Mouse (Mus musculus) megakaryocyte, embryonic 14.5 days (primary cell): ENCODE measurements around the gene Nisch. TPM values are rescaled to one million over a fixed set of nuclear protein-coding genes. Genes with fewer than 3 reads are reported as not detected.

Source experiments
- H3K27me3 ChIP-seq: replicated peaks from 2 replicates; pipeline ENCODE3; 2012; ENCODE audit warnings: inconsistent platforms
- H3K36me3 ChIP-seq: replicated peaks from 2 replicates; pipeline ENCODE3; 2012; ENCODE audit warnings: low read length, inconsistent platforms, mixed read lengths
- H3K4me1 ChIP-seq: 2 replicates; pipeline ENCODE4 v1.6.1; 2012; ENCODE audit warnings: inconsistent platforms
- H3K4me3 ChIP-seq: replicated peaks from 2 replicates; pipeline ENCODE3; 2012; ENCODE audit warnings: moderate library complexity, mild to moderate bottlenecking, inconsistent platforms
- H3K9me3 ChIP-seq: 2 replicates; pipeline ENCODE4 v1.6.1; 2012; ENCODE audit warnings: inconsistent platforms
- FLI1 ChIP-seq: IDR thresholded peaks from 2 replicates; pipeline ENCODE4 v1.6.1; 2012; ENCODE audit warnings: low read length, inconsistent platforms, mixed read lengths
- GATA1 ChIP-seq: IDR thresholded peaks from 3 replicates; pipeline ENCODE4 v1.6.1; 2012; ENCODE audit warnings: mixed read lengths, low read length, inconsistent platforms, borderline replicate concordance
- polyA plus RNA-seq: library from polyadenylated mRNA; stranded (reverse); fragments of >175 nt; gene quantifications from 2 replicates; pipeline ENCODE4 v1.2.3, GENCODE M21; 2012; ENCODE audit warnings: low replicate concordance; ENCODE audit not compliant: insufficient read depth

Gene Nisch
- polyA plus RNA-seq, 1 experiment: 152 TPM

- TF ChIP-seq GATA1: no peak
- TF ChIP-seq FLI1: no peak
- peaks cover 21% of the 10 kb centered on the region for H3K9me3 ChIP-seq
- H3K27me3 ChIP-seq: peaks cover 84% of the 10 kb centered on the region
- peaks cover 13% of the 10 kb centered on the region; the same call in 1 of the 2 replicates for H3K4me1 ChIP-seq
- H3K4me3 ChIP-seq: no peak overlapping the region
- H3K36me3 ChIP-seq: peaks cover 81% of the 10 kb centered on the region
Observed at GRCm38 (mm10) chr14:31140141-31140540, 76.6 kb downstream of the Nisch start.

- peaks cover 13% of the 10 kb centered on the region; the same call in 1 of the 2 replicates for H3K4me1 ChIP-seq
- peak overlapping the region; percentile 14 for H3K4me3 ChIP-seq
- H3K36me3 ChIP-seq: peaks cover 83% of the 10 kb centered on the region
- peaks cover 82% of the 10 kb centered on the region for H3K27me3 ChIP-seq
- TF ChIP-seq GATA1: no peak
- no peak for TF ChIP-seq FLI1
- peaks cover 21% of the 10 kb centered on the region for H3K9me3 ChIP-seq
Observed at GRCm38 (mm10) chr14:31139666-31140065, 77.1 kb downstream of the Nisch start.

GRCm38 (mm10) chr14:31138897-31139429 lies 77.8 kb downstream of the Nisch start:
- Histone ChIP-seq H3K4me1 (peaks cover 13% of the 10 kb centered on the region; the same call in 1 of the 2 replicates), H3K9me3 (peaks cover 21% of the 10 kb centered on the region), H3K36me3 (peaks cover 89% of the 10 kb centered on the region), H3K27me3 (peaks cover 87% of the 10 kb centered on the region), H3K4me3 (no peak overlapping the region)
- TF ChIP-seq FLI1 (no peak), GATA1 (no peak)

- Histone ChIP-seq H3K4me3 (no peak overlapping the region), H3K36me3 (peaks cover 89% of the 10 kb centered on the region)
Observed at GRCm38 (mm10) chr14:31138219-31138896, 78.4 kb downstream of the Nisch start.

GRCm38 (mm10) chr14:31137791-31138190 lies 79.0 kb downstream of the Nisch start:
- H3K9me3 ChIP-seq: peaks cover 13% of the 10 kb centered on the region
- H3K36me3 ChIP-seq: peaks cover 83% of the 10 kb centered on the region
- TF ChIP-seq FLI1 (no peak), GATA1 (no peak)
- H3K4me1 ChIP-seq: peaks cover 19% of the 10 kb centered on the region; the same call in 1 of the 2 replicates
- no peak overlapping the region for H3K4me3 ChIP-seq
- H3K27me3 ChIP-seq: peaks cover 90% of the 10 kb centered on the region

More at GRCm38 (mm10) chr14:31138219-31138896, 78.4 kb downstream of the Nisch start:
- TF ChIP-seq FLI1: no peak
- Histone ChIP-seq H3K9me3 (peaks cover 18% of the 10 kb centered on the region), H3K27me3 (peaks cover 90% of the 10 kb centered on the region), H3K4me1 (peaks cover 13% of the 10 kb centered on the region; the same call in 1 of the 2 replicates)

- peaks cover 90% of the 10 kb centered on the region for H3K27me3 ChIP-seq
- H3K9me3 ChIP-seq: peaks cover 7% of the 10 kb centered on the region
Observed at GRCm38 (mm10) chr14:31137281-31137595, 79.5 kb downstream of the Nisch start.

GRCm38 (mm10) chr14:31136411-31137280 lies 80.1 kb downstream of the Nisch start:
- Histone ChIP-seq H3K9me3 (peaks cover 3% of the 10 kb centered on the region; the same call in 1 of the 2 replicates), H3K4me3 (no peak overlapping the region), H3K4me1 (peaks cover 30% of the 10 kb centered on the region), H3K36me3 (peaks cover 74% of the 10 kb centered on the region), H3K27me3 (peaks cover 91% of the 10 kb centered on the region)
- TF ChIP-seq GATA1: no peak
- TF ChIP-seq FLI1: no peak

More at GRCm38 (mm10) chr14:31137281-31137595, 79.5 kb downstream of the Nisch start:
- Histone ChIP-seq H3K4me3 (no peak overlapping the region), H3K4me1 (peaks cover 25% of the 10 kb centered on the region), H3K36me3 (peaks cover 78% of the 10 kb centered on the region)
- TF ChIP-seq FLI1: no peak
- no peak for TF ChIP-seq GATA1

GRCm38 (mm10) chr14:31135495-31136410 lies 81.0 kb downstream of the Nisch start:
- no peak for TF ChIP-seq FLI1
- TF ChIP-seq GATA1: no peak
- Histone ChIP-seq H3K4me3 (peak overlapping the region; percentile 40), H3K9me3 (no peaks in the 10 kb centered on the region), H3K27me3 (peaks cover 91% of the 10 kb centered on the region), H3K36me3 (peaks cover 66% of the 10 kb centered on the region), H3K4me1 (peaks cover 36% of the 10 kb centered on the region)
